ENCODE assay signal across 20 mouse cellular contexts in the genomic region with DNA sequence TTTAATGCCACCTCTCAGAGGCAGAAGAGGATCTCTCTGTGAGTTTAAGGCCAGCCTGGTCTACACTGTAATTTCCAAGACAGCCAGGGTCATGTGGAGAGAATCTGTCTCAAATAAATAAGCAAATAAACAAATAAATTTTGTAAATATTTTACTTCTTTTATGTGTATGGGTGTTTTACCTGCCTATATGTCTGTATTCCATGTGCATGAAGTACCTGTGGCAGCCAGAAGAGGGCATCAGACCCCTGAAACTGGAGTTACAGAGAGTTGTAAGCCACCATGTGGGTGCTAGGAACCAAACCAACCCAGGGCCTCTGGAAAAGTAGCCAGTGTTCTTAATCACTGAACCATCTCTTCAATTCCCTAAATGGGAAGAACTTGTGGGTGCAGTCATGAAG. TPM values are rescaled to one million over a fixed set of nuclear protein-coding genes. Genes with fewer than 3 reads are reported as not detected.
DNase-seq lines count a peak whose midpoint lies in the region; ATAC-seq and TF ChIP-seq lines count a peak whose summit lies in the region.
"Had no signal": no experiment of that assay in that cellular context is flagged by ENCODE, and none has a peak within 500 bp of the region (broad histone marks: within the 10 kb centered on the region; RNA-seq: fewer than 3 reads in every experiment).

No protein-coding gene starts in this region.

- no peak overlapping the region for H3K9ac ChIP-seq in kidney, postnatal 0 days (ENCODE audit: low read depth, low read length)
- no peak overlapping the region for H3K9ac ChIP-seq in CH12.LX (ENCODE audit: insufficient read depth, low read depth)
- H3K9ac ChIP-seq: forebrain, embryonic 15.5 days; liver, embryonic 15.5 days; neural tube, embryonic 12.5 days; stomach, embryonic 15.5 days had no signal

- ATAC-seq in kidney, postnatal 0 days (replicated peaks; ENCODE audit: low FRiP score, low read depth): no peak
- ATAC-seq: forebrain, embryonic 15.5 days; inflammation-experienced regulatory T-cells, adult 6 months had no signal

- no peaks in the 10 kb centered on the region for H3K4me1 ChIP-seq in kidney, postnatal 0 days (replicated peaks; ENCODE audit: insufficient read depth, low read length)
- no peaks in the 10 kb centered on the region for H3K4me1 ChIP-seq in CH12.LX (ENCODE audit: control insufficient read depth in 1 of 2, insufficient read depth in 2 of 2)
- no peaks in the 10 kb centered on the region for H3K4me1 ChIP-seq in bone marrow, adult 2 months (ENCODE audit: control insufficient read depth, insufficient read depth, low read length)
- H3K4me1 ChIP-seq: embryonic facial prominence, embryonic 10.5 days; forebrain, embryonic 15.5 days; hindbrain, embryonic 10.5 days; liver, embryonic 15.5 days; midbrain, embryonic 10.5 days; neural tube, embryonic 12.5 days; stomach, embryonic 15.5 days had no signal

- dilution Hi-C loops in CH12.LX (cut with MboI; ENCODE audit: extremely low pct_ligation_motif_present, extremely low pct_unique_long_range_greater_than_20kb, low sequenced_read_pairs): no loop called here

- TF ChIP-seq CTCF in kidney, postnatal 0 days (IDR thresholded peaks at IDR 0.05; ENCODE audit: low read depth): peak; percentile 26; the same call in 1 of the 2 replicates
- peak in 1 of 2 experiments; percentile 23; a peak in 1 of 4 replicates for TF ChIP-seq CTCF in CH12.LX (conservative IDR thresholded peaks at IDR 0.05 in 1 of 2, IDR thresholded peaks at IDR 0.05 in 1 of 2; ENCODE audit: low read depth in 2 of 2, low read length in 2 of 2)
- 0 out of 2 replicates have a peak, but pooled peaks have one; percentile 2 for TF ChIP-seq CTCF in bone marrow, adult 2 months (IDR thresholded peaks at IDR 0.05; ENCODE audit: control insufficient read depth, insufficient read depth, low read length)

- in situ Hi-C loops in CH12.LX (cut with MboI; ENCODE audit: low pct_ligation_motif_present, low pct_unique_long_range_greater_than_20kb, low sequenced_read_pairs): no loop called here

- no peak for DNase-seq in kidney, postnatal 0 days (ENCODE audit: low spot score)
- no peak for DNase-seq in kidney, postnatal 10 days
- DNase-seq in 3T3-L1 (ENCODE audit: low read depth, low spot score) (peak; percentile 7), CH12.LX (ENCODE audit: extremely low read depth) (peak; percentile 8)
- no peak for DNase-seq in heart, postnatal 25 days (ENCODE audit: low spot score)
- DNase-seq in kidney, adult 11 months: no peak
- DNase-seq: cerebellum, adult 11-12 months; cerebellum, postnatal 36 days; heart, adult 18-20 months; spleen, adult 18-20 months had no signal

- no peaks in the 10 kb centered on the region for H3K36me3 ChIP-seq in kidney, postnatal 0 days (ENCODE audit: insufficient read depth, low read length)
- peaks cover 9 to 75% of the 10 kb centered on the region in 2 experiments for H3K36me3 ChIP-seq in CH12.LX (replicated peaks in 1 of 2; ENCODE audit: control insufficient read depth in 1 of 2, insufficient read depth in 1 of 2, low read length in 1 of 2)
- H3K36me3 ChIP-seq: embryonic facial prominence, embryonic 10.5 days; forebrain, embryonic 15.5 days; hindbrain, embryonic 10.5 days; midbrain, embryonic 10.5 days; neural tube, embryonic 12.5 days; stomach, embryonic 15.5 days had no signal

- no peaks in the 10 kb centered on the region for H3K79me2 ChIP-seq in CH12.LX (replicated peaks; ENCODE audit: control insufficient read depth, extremely low read depth, insufficient read depth, poor library complexity, severe bottlenecking)

- TF ChIP-seq EP300 in CH12.LX (IDR thresholded peaks at IDR 0.05; ENCODE audit: low read length): no peak

- H3K4me2 ChIP-seq in kidney, postnatal 0 days (ENCODE audit: low read length): no peak overlapping the region
- H3K4me2 ChIP-seq in CH12.LX (ENCODE audit: insufficient read depth, low read depth, poor library complexity, severe bottlenecking): no peak overlapping the region
- H3K4me2 ChIP-seq: forebrain, embryonic 15.5 days; liver, embryonic 15.5 days; neural tube, embryonic 12.5 days; stomach, embryonic 15.5 days had no signal

- no peaks in the 10 kb centered on the region for H3K27me3 ChIP-seq in kidney, postnatal 0 days (ENCODE audit: insufficient read depth, low read length)
- no peaks in the 10 kb centered on the region for H3K27me3 ChIP-seq in CH12.LX (replicated peaks)
- H3K27me3 ChIP-seq: forebrain, embryonic 15.5 days; liver, embryonic 15.5 days; neural tube, embryonic 12.5 days; stomach, embryonic 15.5 days had no signal

- H3K27ac ChIP-seq in kidney, postnatal 0 days: no peak overlapping the region
- no peak overlapping the region for H3K27ac ChIP-seq in CH12.LX (ENCODE audit: insufficient read depth, low read depth)
- H3K27ac ChIP-seq in bone marrow, adult 2 months (ENCODE audit: control insufficient read depth, insufficient read depth, low read depth, low read length, poor library complexity): no peak overlapping the region
- H3K27ac ChIP-seq: embryonic facial prominence, embryonic 10.5 days; forebrain, embryonic 15.5 days; hindbrain, embryonic 10.5 days; left cerebral cortex, adult 2 months; liver, embryonic 15.5 days; midbrain, embryonic 10.5 days; neural tube, embryonic 12.5 days; stomach, embryonic 15.5 days had no signal

- no peak overlapping the region for H3K4me3 ChIP-seq in kidney, postnatal 0 days (replicated peaks; ENCODE audit: low read depth, low read length)
- H3K4me3 ChIP-seq in CH12.LX (replicated peaks in 1 of 3; ENCODE audit: low read depth in 2 of 3, low read length in 2 of 3, poor library complexity in 1 of 3): no peak overlapping the region
- no peak overlapping the region for H3K4me3 ChIP-seq in bone marrow, adult 2 months (replicated peaks; ENCODE audit: control insufficient read depth, low read depth, low read length)
- H3K4me3 ChIP-seq: embryonic facial prominence, embryonic 10.5 days; forebrain, embryonic 15.5 days; hindbrain, embryonic 10.5 days; left cerebral cortex, adult 2 months; liver, embryonic 15.5 days; midbrain, embryonic 10.5 days; neural tube, embryonic 12.5 days; stomach, embryonic 15.5 days had no signal

- intact Hi-C loops in heart, postnatal 25 days (cut with DNase I): no loop called here

- no peaks in the 10 kb centered on the region for H3K9me3 ChIP-seq in kidney, postnatal 0 days (replicated peaks; ENCODE audit: low read length)
- H3K9me3 ChIP-seq in CH12.LX (replicated peaks; ENCODE audit: low read length): peaks cover 6% of the 10 kb centered on the region
- H3K9me3 ChIP-seq: forebrain, embryonic 15.5 days; stomach, embryonic 15.5 days had no signal

- peak; percentile 11 for TF ChIP-seq RAD21 in CH12.LX (IDR thresholded peaks at IDR 0.05; ENCODE audit: low read depth, low read length)

- no peak for TF ChIP-seq POLR2A in CH12.LX (IDR thresholded peaks at IDR 0.05; ENCODE audit: low read depth, low read length)
- TF ChIP-seq POLR2A in bone marrow, adult 2 months (IDR thresholded peaks at IDR 0.05; ENCODE audit: borderline replicate concordance, control insufficient read depth, low read depth, low read length): no peak

TF ChIP-seq in CH12.LX, 34 proteins besides CTCF, POLR2A, EP300 and RAD21 (continues in another document):
- no peak for TF ChIP-seq IRF4 (IDR thresholded peaks at IDR 0.05; ENCODE audit: low read depth, low read length)
- no peak for TF ChIP-seq ZMIZ1 (IDR thresholded peaks at IDR 0.05; ENCODE audit: low read depth, low read length)
- TF ChIP-seq CHD2 (IDR thresholded peaks at IDR 0.05; ENCODE audit: low read length): no peak
- no peak for TF ChIP-seq MAX (IDR thresholded peaks at IDR 0.05; ENCODE audit: low read length)
- no peak for TF ChIP-seq MXI1 (IDR thresholded peaks at IDR 0.05; ENCODE audit: low read depth, low read length)
- no peak for TF ChIP-seq USF1 (IDR thresholded peaks at IDR 0.05; ENCODE audit: low read depth, low read length)
- TF ChIP-seq NRF1 (IDR thresholded peaks at IDR 0.05; ENCODE audit: low read depth, low read length): no peak
- TF ChIP-seq HCFC1 (IDR thresholded peaks at IDR 0.05; ENCODE audit: low read depth, low read length): no peak
- TF ChIP-seq BHLHE40 (IDR thresholded peaks at IDR 0.05; ENCODE audit: low read depth, low read length): no peak
- no peak for TF ChIP-seq ZC3H11A (IDR thresholded peaks at IDR 0.05; ENCODE audit: low read depth, low read length)
- TF ChIP-seq MYC (IDR thresholded peaks at IDR 0.05; ENCODE audit: low read depth, low read length): no peak
- no peak for TF ChIP-seq ELF1 (IDR thresholded peaks at IDR 0.05; ENCODE audit: low read depth, low read length)
- no peak for TF ChIP-seq NELFE (IDR thresholded peaks at IDR 0.05; ENCODE audit: low read depth, low read length)
- no peak for TF ChIP-seq E2F4 (IDR thresholded peaks at IDR 0.05; ENCODE audit: insufficient replicate concordance, low read depth, low read length)
- TF ChIP-seq UBTF (IDR thresholded peaks at IDR 0.05; ENCODE audit: low read depth, low read length): no peak
- TF ChIP-seq MAZ (IDR thresholded peaks at IDR 0.05; ENCODE audit: low read depth, low read length): no peak
- no peak for TF ChIP-seq PAX5 (IDR thresholded peaks at IDR 0.05; ENCODE audit: low read length)

RNA-seq across cellular contexts. Expression of a gene that starts 31.6 kb away (rescaled TPM):
- polyA plus RNA-seq in kidney, postnatal 0 days (2015; fragmentation: Nextera tagmentation; extraction: Ambion mirVana): 42.9 and 44.3 TPM in 2 replicates
- total RNA-seq in CH12.LX (2012; rRNA removed): 9.9 TPM in 2 replicates
- total RNA-seq in CH12.LX (2014; rRNA removed): 5.4 and 6.6 TPM in 2 replicates
- polyA plus RNA-seq in CH12.LX (2012; ENCODE audit: insufficient read length, low read depth): 24.8 and 34.3 TPM in 2 replicates
- 24.6 and 41.4 TPM in 2 replicates for polyA plus RNA-seq in bone marrow, adult 2 months (2011; ENCODE audit: insufficient read depth, insufficient read length, low replicate concordance, missing spikeins)
- 10 to 100 TPM in 1 of 2 experiments, 1 to 10 TPM in 1; 9.7 to 11.4 TPM for total RNA-seq in heart, postnatal 25 days (2021)

RNA-seq across cellular contexts. Expression of a gene that starts 40.6 kb away (rescaled TPM):
- polyA plus RNA-seq in kidney, postnatal 0 days (2015; fragmentation: Nextera tagmentation; extraction: Ambion mirVana): 0.36 and 0.56 TPM in 2 replicates
- total RNA-seq in CH12.LX (2012; rRNA removed) (0.25 and 0.38 TPM in 2 replicates), CH12.LX (2014; rRNA removed) (0.21 TPM in 1 of 2 replicates, not detected in the other)
- polyA plus RNA-seq in CH12.LX (2012; ENCODE audit: insufficient read length, low read depth): 1.1 and 1.7 TPM in 2 replicates
- 47.2 and 93.2 TPM in 2 replicates for polyA plus RNA-seq in bone marrow, adult 2 months (2011; ENCODE audit: insufficient read depth, insufficient read length, low replicate concordance, missing spikeins)
- total RNA-seq in heart, postnatal 25 days (2021): under 1 TPM in 1 of 2 experiments, not detected in 1; 0.34 TPM

RNA-seq across cellular contexts. Expression of a gene that starts 41.8 kb away (rescaled TPM):
- polyA plus RNA-seq in kidney, postnatal 0 days (2015; fragmentation: Nextera tagmentation; extraction: Ambion mirVana): 1.4 and 1.5 TPM in 2 replicates
- total RNA-seq in CH12.LX (2012; rRNA removed): 19.5 and 19.6 TPM in 2 replicates
- total RNA-seq in CH12.LX (2014; rRNA removed): 13.1 and 13.6 TPM in 2 replicates
- polyA plus RNA-seq in CH12.LX (2012; ENCODE audit: insufficient read length, low read depth): 27.5 and 29.1 TPM in 2 replicates
- 34.6 and 68.8 TPM in 2 replicates for polyA plus RNA-seq in bone marrow, adult 2 months (2011; ENCODE audit: insufficient read depth, insufficient read length, low replicate concordance, missing spikeins)
- 1 to 10 TPM; 1.8 to 2.7 TPM for total RNA-seq in heart, postnatal 25 days (2021)

Comparison
In these comparisons a context has a peak if more than half of its experiments do, and no peak if none do; other contexts are left out.
1. DNase-seq: peak in 3T3-L1 (single experiment) and CH12.LX (single experiment); none in kidney, postnatal 0 days (single experiment), kidney, postnatal 10 days (single experiment), heart, postnatal 25 days (single experiment) and kidney, adult 11 months (single experiment).
2. RNA of a gene that starts 40.6 kb away (polyA plus RNA-seq): 47.2 to 93.2 TPM in bone marrow, adult 2 months; 1.1 to 1.7 TPM in CH12.LX and 0.36 to 0.56 TPM in kidney, postnatal 0 days; every median in the first group is over 10 times any median in the second.
3. RNA of a gene that starts 41.8 kb away (polyA plus RNA-seq): 34.6 to 68.8 TPM in bone marrow, adult 2 months and 27.5 to 29.1 TPM in CH12.LX; 1.4 to 1.5 TPM in kidney, postnatal 0 days; every median in the first group is over 10 times any median in the second.